Mouse (Mus musculus) telencephalon, adult 2 months (tissue): ENCODE data around the gene Sorcs2.
"Not testable (repeated sequence)": the region's sequence is repeated elsewhere in the genome, so short reads cannot be mapped to it uniquely, and the experiment has no call there.

Experiments used
- DNase-seq: peaks from one replicate; pipeline ENCODE4 v3.0.0-alpha.2; 2011; ENCODE audit warnings: low read depth, low spot score

Sorcs2 gene

DNA sequence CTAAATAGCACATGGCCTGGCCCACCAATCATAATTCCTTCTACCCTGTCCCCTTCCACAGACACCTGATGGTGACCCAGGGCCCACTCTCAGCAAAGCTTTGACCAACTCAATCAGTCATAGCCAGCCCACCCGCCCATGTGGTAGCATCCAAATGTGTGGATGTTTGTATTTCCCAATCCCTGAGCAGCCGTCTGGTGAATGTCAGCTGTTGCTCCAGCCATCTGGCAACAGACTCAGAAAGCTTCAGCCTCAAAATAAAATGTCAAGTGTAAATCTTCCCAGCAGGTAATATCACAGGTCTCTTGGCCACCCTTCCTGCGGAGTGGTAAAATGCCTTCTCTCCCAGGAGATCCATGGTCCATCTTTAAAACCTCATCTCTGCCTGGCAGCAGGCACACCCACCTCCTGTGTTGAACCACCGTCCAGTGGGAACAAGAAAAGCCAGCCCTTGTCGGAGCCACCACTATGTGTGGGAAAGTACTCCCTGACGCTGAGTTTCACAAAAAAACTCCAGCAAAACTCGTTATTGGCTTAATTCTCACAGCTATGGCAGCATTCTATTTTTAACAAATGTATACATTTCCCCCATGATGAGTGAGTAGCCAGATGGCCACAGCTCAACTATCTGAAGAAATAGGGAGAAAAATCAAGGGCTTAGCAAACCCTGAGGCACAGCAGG is 93.5 kb downstream of the Sorcs2 start:
- DNase-seq: peak; percentile 38

- DNase-seq: no peak
Observed at GRCm38 (mm10) chr5:36301166-36301565, 96.8 kb downstream of the Sorcs2 start.

DNA sequence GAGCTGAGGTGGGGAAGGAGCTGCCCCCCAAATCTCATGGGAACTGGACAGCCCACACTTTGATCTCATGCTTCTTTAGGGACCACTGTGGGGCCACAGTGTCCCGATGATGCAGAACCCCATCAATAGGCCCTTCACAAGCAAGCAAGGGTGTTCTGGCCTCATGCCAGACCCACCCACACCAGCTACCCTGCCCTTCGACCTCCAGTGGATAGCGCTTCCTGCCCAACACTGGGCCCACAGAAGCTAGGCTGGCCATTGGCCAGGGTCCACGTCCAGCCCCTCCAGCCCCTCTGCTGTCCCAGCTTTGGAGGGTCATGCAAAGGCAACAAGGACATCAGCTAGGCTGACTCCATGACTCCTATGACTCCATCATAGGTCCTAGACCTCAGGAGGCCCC is 99.9 kb downstream of the Sorcs2 start:
- no peak for DNase-seq

DNA sequence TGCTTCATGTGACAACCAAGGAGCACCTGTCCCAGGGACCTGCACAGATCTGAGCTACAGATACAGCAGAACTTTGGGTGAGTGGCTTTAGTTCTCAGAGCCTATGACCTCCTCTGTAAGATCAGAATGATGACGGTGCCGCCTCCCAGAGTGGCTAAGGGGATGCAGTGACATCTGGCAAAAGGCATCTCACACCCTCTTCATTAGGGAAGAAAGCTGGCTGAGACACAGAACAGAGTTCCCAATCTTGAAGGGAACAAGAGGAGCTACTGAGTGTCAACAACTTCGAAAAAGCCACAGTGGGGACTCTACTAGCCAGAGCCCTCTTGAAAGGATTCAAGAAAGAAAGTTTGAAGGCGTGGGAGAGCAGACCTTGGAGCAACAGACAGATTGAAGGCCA is 100.7 kb downstream of the Sorcs2 start:
- no peak for DNase-seq

DNA sequence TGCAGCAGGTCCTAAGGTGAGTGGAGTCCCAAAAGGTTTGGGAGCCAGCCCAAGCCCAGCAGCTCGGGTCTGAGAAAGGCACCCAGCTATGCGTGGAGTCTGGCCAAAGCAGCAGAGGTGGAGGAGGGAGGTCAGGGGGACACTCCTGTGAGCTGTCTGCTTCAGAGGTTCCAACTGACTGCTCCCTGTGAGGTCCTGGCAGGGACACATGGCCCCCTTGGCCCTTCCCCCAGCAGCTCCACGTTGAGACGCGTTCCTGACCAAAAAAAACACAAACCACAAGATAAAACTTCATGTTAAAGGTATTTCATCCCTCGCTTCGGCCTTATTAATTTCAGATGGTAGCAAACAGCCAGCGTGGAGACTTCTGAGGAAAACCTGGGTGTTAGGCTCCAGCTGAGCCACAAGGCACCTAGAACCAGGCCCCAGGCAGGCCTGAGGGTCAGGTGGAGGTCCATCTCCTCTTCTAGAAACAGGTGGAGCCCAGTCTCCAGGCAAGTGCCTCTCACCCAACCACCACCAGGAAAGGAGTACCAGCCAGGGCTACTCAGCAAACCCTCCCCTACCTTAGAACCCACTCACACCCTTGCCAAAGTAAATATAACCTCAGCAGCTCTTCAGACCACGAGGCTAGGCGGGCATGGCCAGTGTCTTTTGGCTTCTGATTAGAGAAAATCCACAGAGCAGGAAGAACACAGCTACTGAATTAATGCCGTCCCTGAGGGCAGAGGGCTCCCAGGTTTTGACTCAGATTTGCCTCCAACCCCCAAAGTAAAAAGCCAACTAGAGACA is 104.6 kb downstream of the Sorcs2 start:
- DNase-seq: no peak

- DNase-seq: no peak
Observed at GRCm38 (mm10) chr5:36292321-36292720, 105.6 kb downstream of the Sorcs2 start.

GRCm38 (mm10) chr5:36291191-36291590 is 106.7 kb downstream of the Sorcs2 start:
- DNase-seq: no peak

DNA sequence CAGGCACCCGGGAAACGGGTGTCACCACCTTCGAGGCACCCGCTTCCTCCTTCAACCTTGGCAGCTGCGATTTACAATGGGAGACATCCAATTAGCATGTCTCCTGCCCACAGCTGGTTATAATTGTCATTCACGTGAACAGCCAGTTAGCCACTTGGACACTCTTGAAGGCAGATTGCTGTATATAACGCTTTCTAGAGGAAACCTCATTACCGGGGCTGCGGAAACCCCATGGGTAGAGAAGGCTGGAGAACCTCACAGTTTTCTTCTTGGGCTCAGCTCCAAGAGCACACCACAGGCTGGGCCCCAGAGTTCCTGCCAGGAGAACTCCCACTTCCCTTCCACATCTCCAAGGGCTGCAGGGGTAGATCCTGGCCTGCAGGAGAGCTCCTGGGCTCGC is 112.5 kb downstream of the Sorcs2 start:
- DNase-seq: no peak

GRCm38 (mm10) chr5:36279896-36280295 is 118.0 kb downstream of the Sorcs2 start:
- no peak for DNase-seq

DNA sequence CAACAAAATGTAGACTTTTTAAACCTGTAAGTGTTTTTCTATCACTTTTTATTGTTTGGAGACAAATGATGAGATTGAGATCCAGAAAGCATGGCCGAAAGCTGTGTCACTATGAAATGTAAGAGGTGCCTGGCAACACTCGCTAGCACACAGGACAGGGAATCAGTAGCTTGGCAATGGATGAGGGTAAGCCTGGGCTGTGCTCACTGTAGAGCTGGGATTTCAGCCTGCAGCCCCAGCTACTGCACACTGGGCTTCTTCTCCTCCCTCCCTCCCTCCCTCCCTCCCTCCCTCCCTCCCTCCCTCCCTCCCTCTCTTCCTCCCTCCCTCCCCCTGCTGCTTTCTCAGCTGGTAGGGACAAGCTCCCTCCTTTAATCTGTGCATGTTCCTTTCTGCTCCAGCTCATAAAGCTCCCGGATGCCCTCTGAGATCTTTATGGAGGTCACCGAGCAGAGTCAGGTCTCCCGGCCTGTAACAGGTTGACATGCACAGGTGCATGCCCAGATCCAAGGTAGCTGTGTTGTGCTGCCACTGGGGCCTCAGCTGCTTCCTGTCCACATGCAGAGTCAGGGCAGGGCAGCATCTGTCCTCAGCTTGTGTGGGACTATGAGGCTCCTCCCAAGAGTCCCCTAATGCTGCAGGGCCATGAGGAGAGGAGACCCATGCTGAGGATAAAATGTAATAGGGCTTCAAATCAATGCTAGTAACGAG is 123.1 kb downstream of the Sorcs2 start:
- DNase-seq: no peak

DNA sequence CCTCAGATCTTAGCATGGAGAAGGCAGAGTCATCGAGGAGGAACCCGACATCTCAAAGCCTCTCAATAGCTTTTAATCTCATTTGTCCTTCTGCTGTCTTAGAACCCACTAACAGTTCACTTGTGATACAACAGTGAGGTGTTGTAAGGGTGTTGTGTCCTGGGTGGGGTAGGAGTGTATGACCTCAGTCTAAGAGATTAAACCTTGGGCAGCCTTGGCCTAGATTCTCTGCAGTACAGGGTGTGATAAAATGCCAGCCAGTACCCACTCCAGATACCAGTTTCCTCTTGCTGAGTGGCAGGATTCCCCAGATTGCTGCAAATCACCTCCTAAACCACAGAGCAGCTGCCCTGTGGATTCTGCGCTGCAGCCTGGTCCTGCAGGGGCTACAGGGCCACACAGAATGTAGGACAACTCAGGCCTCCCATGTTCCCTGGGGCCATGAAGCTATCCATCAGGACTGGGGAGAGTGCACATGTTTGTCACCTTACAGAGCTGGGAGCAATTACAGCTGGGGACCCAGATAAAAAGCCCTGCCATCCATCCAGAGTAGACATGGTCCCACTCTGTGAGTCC is 130.7 kb downstream of the Sorcs2 start:
- no peak for DNase-seq

- no peak for DNase-seq
Observed at GRCm38 (mm10) chr5:36260862-36261261, 137.1 kb downstream of the Sorcs2 start.

DNA sequence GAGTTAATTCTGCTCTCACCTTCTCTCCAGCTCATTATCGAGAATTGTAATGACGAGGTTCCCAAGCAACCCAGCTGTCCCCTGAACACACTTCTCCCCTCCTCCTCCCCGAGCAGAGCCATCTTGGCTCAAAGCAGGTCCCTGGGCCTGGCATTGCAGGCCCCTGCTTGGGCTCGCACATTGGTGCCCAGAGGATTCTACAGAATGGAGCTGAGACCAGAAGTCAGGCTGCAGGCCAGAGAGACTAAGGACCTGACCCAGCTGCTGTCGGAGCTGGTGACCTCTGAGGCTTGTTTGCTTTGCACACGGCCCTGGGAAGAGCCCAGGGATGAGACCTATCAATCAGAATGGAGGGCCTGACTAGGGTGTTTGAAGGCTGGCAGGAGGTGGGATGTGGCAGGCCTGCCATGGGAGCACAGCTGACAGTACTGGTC is 138.2 kb downstream of the Sorcs2 start:
- no peak for DNase-seq

DNA sequence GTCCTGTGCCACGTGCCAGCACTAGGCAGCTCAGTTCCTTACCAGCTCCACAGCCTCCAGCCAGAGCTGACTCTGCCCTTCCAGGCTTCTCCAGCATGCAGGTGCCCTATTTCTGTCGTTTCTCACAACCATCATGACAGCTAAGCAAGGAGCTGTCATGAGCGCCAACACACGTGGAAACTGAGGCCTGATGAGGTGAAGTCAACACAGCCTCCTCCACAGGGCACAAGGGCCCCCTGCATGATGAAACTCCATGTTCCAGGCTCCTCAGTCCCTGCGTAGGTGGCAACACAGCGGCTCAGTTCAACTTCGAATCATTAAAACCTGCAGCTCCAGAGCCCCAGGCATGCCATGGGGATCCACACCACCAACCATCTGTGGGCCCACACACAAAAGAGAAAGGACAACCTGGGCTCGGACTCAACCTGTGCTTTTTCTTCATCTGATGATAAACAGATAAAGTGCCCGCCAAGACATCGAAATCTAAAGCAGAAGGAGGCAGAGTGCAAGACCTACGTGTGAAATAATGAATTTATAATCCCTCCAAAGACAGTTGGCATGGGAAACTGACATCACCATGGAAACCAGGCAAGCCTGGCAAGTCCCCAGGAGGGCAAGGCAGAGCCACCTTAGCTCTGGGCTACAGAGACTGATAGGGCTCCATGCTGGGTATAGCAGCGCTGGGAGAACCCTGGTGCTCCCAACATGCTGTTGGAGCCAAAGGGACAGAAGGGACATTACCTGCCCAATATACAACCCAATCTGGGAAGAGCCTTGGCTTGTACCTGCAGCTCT is 139.4 kb downstream of the Sorcs2 start:
- no peak for DNase-seq

- DNase-seq: no peak
Observed at GRCm38 (mm10) chr5:36257008-36257407, 140.9 kb downstream of the Sorcs2 start.

DNA sequence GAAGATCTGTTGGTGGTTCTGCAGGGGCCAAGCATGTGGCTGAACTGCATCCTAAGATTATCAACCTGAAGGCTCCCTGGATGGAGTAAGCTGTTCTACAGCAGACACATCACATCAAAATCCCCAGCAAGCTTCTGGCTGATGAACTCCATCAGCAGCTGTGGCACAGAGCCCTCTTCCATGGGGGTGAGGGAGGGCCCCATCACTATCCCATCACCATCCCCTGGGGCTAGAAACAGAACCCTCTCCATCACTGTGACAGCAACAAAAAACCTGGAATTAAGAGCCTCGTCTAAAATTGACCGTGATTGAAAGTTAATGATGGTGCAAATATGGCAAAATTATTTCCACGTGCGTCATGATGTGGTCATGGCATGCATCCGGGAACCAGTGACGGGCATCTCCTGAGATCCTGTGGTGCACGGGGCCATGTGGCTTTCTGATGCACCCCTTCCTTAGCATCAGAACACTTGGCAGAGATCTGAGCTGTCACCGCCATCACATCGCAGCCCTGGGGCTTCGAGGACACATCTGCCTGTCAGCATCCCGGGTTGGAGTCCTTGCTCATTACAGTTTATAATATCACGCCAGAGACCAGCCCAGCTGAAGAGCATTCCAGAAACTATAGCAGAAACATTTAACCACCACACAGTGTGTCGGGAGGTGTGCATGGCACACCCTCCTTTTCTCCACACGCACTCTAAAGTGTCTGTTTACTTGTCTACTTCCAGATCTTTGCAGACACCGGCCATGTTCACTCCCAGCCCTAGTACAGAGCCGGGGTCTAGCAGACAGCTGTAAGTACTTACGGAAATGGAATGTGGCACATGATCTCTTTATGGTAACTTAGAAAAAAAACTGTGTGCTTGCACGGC is 143.1 kb downstream of the Sorcs2 start:
- no peak for DNase-seq

GRCm38 (mm10) chr5:36252746-36253504 is 145.0 kb downstream of the Sorcs2 start:
- DNase-seq: peak; percentile 51

DNA sequence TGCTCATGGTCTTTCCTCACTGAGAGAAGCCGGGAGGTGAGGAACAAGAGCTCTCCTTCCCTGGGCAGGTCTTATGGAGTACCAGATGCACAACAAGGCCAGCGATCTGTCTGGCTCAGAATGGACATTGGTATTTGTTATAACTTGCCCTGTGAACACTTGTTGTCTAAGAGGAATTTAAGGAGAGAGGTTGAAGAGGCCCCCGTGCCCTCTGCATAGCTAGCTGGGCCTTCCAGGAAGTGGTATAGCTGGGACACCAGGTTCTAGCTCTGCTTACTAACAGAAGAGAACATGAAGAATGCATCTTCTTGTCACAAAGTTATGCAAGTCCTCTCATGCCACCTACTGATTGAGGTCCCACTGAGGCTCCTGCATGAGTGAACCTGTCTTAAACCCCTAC is 149.9 kb downstream of the Sorcs2 start:
- no peak for DNase-seq

DNA sequence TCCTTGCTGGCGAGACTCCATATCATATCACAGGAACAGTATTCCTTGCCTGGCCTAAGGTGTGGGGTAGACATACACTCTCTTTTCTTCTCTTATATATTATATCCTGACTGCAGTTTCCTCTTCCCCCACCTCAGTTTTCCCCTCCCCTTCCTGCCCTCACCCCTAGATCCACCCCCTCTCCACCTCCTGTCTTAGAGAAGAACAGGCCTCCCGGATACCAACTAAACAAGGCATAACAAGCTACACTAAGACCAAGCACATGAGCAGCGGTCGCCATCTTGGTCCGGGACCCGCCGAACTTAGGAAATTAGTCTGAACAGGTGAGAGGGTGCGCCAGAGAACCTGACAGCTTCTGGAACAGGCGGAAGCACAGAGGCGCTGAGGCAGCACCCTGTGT is 160.4 kb downstream of the Sorcs2 start:
- not testable (repeated sequence) for DNase-seq
